Mouse (Mus musculus) limb, embryonic 14.5 days (tissue): ENCODE results near the gene Thrap3. TPM values are rescaled to one million over a fixed set of nuclear protein-coding genes. Genes with fewer than 3 reads are reported as not detected.

Experiments used
- ATAC-seq: fragments of 200-750 bp; cut with Nextera tagmentation; 2 replicates; pipeline ENCODE4 v1.8.0; 2017; ENCODE audit warnings: low read depth, moderate number of reproducible peaks, moderate TSS enrichment; ENCODE audit not compliant: low FRiP score
- DNase-seq: peaks from one replicate; pipeline ENCODE4 v3.0.0-alpha.2; 2015; ENCODE audit warnings: low spot score
- H3K27ac ChIP-seq: fragments of 300-500 bp; sonication (generic); replicated peaks from 2 replicates; pipeline ENCODE4 v1.5.1; 2014; ENCODE audit warnings: low read depth, mild to moderate bottlenecking, low read length, moderate library complexity, mixed read lengths
- H3K27me3 ChIP-seq: fragments of 300-500 bp; sonication (generic); 2 replicates; pipeline ENCODE4 v1.6.1; 2014; ENCODE audit warnings: low read length, mixed read lengths; ENCODE audit not compliant: control insufficient read depth, insufficient read depth
- H3K36me3 ChIP-seq: fragments of 300-500 bp; sonication (generic); 2 replicates; pipeline ENCODE4 v1.6.1; 2014; ENCODE audit warnings: mild to moderate bottlenecking, low read length, moderate library complexity, mixed read lengths; ENCODE audit not compliant: control insufficient read depth, insufficient read depth
- H3K4me1 ChIP-seq: fragments of 300-500 bp; sonication (generic); 2 replicates; pipeline ENCODE4 v1.6.1; 2014; ENCODE audit warnings: antibody characterized with exemption, low read length, mixed read lengths; ENCODE audit not compliant: control insufficient read depth, insufficient read depth
- H3K4me2 ChIP-seq: fragments of 300-500 bp; sonication (generic); replicated peaks from 2 replicates; pipeline ENCODE4 v1.6.1; 2014; ENCODE audit warnings: low read depth, mild to moderate bottlenecking, low read length, moderate library complexity; ENCODE audit not compliant: severe bottlenecking
- H3K4me3 ChIP-seq: fragments of 300-500 bp; sonication (generic); replicated peaks from 2 replicates; pipeline ENCODE4 v1.5.1; 2014; ENCODE audit warnings: low read length
- H3K9ac ChIP-seq: fragments of 300-500 bp; sonication (generic); 2 replicates; pipeline ENCODE4 v1.6.1; 2014; ENCODE audit warnings: mild to moderate bottlenecking, low read depth, low read length, moderate library complexity; ENCODE audit not compliant: severe bottlenecking
- H3K9me3 ChIP-seq: fragments of 300-500 bp; sonication (generic); 2 replicates; pipeline ENCODE4 v1.6.1; 2016; ENCODE audit warnings: low read length; ENCODE audit not compliant: control insufficient read depth
- POLR2A ChIP-seq: fragments of 200-500 bp; IDR thresholded peaks from 2 replicates; pipeline ENCODE4 v1.8.0; 2012; ENCODE audit warnings: inconsistent platforms, mild to moderate bottlenecking, moderate library complexity, borderline replicate concordance; ENCODE audit not compliant: insufficient read depth, insufficient read length; ENCODE audit errors: extremely low read depth
- WGBS: fragments of 180-500 bp; shearing (Covaris S2); extraction: QIAGEN DNeasy Blood & Tissue Kit; methylation state at CpG from one replicate; pipeline ENCODE4 v1.1.7; 2014; 5-methylcytosine and 5-hydroxymethylcytosine counted together
- polyA plus RNA-seq, 2 experiments: library from polyadenylated mRNA; depleted of rRNA in 1 of 2; stranded (reverse) in 1 of 2; unstranded in 1 of 2; fragments of >200 nt; fragmentation: Nextera tagmentation in 1 of 2; extraction: Ambion mirVana in 1 of 2; gene quantifications; 2 replicates each; pipeline versions ENCODE4 v1.2.1 to v1.2.3; 2012 to 2014

Thrap3 gene
- polyA plus RNA-seq, 2 experiments, result 191 to 204 TPM

GRCm38 (mm10) chr4:126120052-126120451, 82.5 kb downstream of the Thrap3 start:
- Histone ChIP-seq H3K4me2 (no peak overlapping the region), H3K9ac (no peak overlapping the region), H3K27ac (no peak overlapping the region), H3K36me3 (peaks cover 32% of the 10 kb centered on the region), H3K9me3 (0 out of 2 replicates have a peak, but pooled peaks cover 8% of the 10 kb centered on the region), H3K4me1 (no peaks in the 10 kb centered on the region), H3K4me3 (no peak overlapping the region), H3K27me3 (no peaks in the 10 kb centered on the region)
- ATAC-seq, result no peak
- no peak for TF ChIP-seq POLR2A
- no peak for DNase-seq
- 84% methylated on average over 5 of the region's 5 CpGs for WGBS

GRCm38 (mm10) chr4:126119051-126119450, 83.5 kb downstream of the Thrap3 start:
- no peak overlapping the region for H3K4me2 ChIP-seq
- TF ChIP-seq POLR2A, result no peak
- no peak overlapping the region for H3K9ac ChIP-seq
- ATAC-seq (no peak), DNase-seq (no peak)
- 89% methylated on average over 1 of the region's 1 CpGs for WGBS
- H3K27ac ChIP-seq, result no peak overlapping the region
- 0 out of 2 replicates have a peak, but pooled peaks cover 8% of the 10 kb centered on the region for H3K9me3 ChIP-seq
- no peaks in the 10 kb centered on the region for H3K4me1 ChIP-seq
- no peak overlapping the region for H3K4me3 ChIP-seq
- H3K27me3 ChIP-seq, result no peaks in the 10 kb centered on the region
- peaks cover 23% of the 10 kb centered on the region for H3K36me3 ChIP-seq

- H3K4me2 ChIP-seq, result no peak overlapping the region
- H3K36me3 ChIP-seq, result peaks cover 19% of the 10 kb centered on the region
- DNase-seq, result no peak
- H3K9ac ChIP-seq, result no peak overlapping the region
- no peak overlapping the region for H3K4me3 ChIP-seq
- no peak for TF ChIP-seq POLR2A
- H3K27me3 ChIP-seq, result no peaks in the 10 kb centered on the region
- no peak for ATAC-seq
- H3K4me1 ChIP-seq, result no peaks in the 10 kb centered on the region
- H3K9me3 ChIP-seq, result 0 out of 2 replicates have a peak, but pooled peaks cover 8% of the 10 kb centered on the region
- WGBS, result 84% methylated on average over 4 of the region's 4 CpGs
- no peak overlapping the region for H3K27ac ChIP-seq
These were observed 83.9 kb downstream of the Thrap3 start for GRCm38 (mm10) chr4:126118651-126119050.

GRCm38 (mm10) chr4:126117116-126117515, 85.4 kb downstream of the Thrap3 start:
- TF ChIP-seq POLR2A, result no peak
- no peak overlapping the region for H3K27ac ChIP-seq
- no peak for DNase-seq
- WGBS, result 81% methylated on average over 8 of the region's 8 CpGs
- no peak overlapping the region for H3K4me3 ChIP-seq
- peaks cover 17% of the 10 kb centered on the region; the same call in 1 of the 2 replicates for H3K36me3 ChIP-seq
- H3K9ac ChIP-seq, result no peak overlapping the region
- H3K9me3 ChIP-seq, result 0 out of 2 replicates have a peak, but pooled peaks cover 8% of the 10 kb centered on the region
- H3K4me1 ChIP-seq, result no peaks in the 10 kb centered on the region
- H3K27me3 ChIP-seq, result no peaks in the 10 kb centered on the region
- ATAC-seq, result no peak
- no peak overlapping the region for H3K4me2 ChIP-seq

DNA sequence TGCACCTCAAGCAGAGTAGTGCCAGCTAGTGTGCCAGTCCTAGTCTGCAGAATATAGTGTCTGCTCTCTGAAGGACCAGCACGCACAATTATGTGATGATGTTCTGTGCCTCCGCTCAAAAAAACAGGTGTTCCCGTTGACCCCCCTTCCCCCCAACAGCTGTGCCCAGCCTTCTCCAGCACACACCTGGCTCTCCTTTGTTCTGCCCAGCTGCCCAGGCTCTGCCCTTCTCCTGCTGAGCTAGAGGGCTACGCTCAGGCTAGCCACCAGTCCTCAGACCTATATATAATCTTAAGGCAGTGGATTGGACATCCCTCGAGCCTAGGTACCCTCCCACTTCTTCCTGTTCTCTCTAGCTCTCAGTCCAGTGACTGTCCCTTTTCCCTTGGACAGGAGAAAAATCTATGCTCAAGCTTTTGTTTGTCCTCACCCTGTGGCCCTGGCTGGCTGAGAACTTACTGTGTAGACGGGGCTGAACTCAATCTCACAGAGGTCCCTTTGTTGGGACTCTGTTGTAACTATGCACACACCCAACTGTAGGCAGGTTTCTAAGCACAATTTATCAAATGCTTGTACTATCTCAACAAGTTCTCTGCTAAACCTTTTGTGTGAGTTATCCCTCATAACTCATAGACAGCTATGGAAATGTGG, 86.6 kb downstream of the Thrap3 start:
- DNase-seq (no peak), ATAC-seq (no peak)
- Histone ChIP-seq H3K4me1 (peaks cover 4% of the 10 kb centered on the region), H3K9ac (no peak overlapping the region), H3K36me3 (peaks cover 13% of the 10 kb centered on the region; the same call in 1 of the 2 replicates), H3K27ac (no peak overlapping the region), H3K27me3 (no peaks in the 10 kb centered on the region), H3K4me2 (no peak overlapping the region), H3K9me3 (no peaks in the 10 kb centered on the region), H3K4me3 (no peak overlapping the region)
- 62% methylated on average over 6 of the region's 6 CpGs for WGBS
- TF ChIP-seq POLR2A, result no peak
